Mouse (Mus musculus) liver, adult 2 months (tissue): ENCODE data around the gene Vtn.

ENCODE experiments used
- CTCF ChIP-seq: fragments of 200-500 bp; IDR thresholded peaks from 2 replicates; pipeline ENCODE4 v1.5.1; 2011; ENCODE audit warnings: low read depth, low read length, control low read depth
- POLR2A ChIP-seq: fragments of 200-500 bp; IDR thresholded peaks from 2 replicates; pipeline ENCODE4 v1.6.1; 2011; ENCODE audit warnings: low read length, control low read depth; ENCODE audit not compliant: insufficient read depth; ENCODE audit errors: extremely low read depth

- no peak for TF ChIP-seq CTCF
- no peak for TF ChIP-seq POLR2A
Observed at GRCm38 (mm10) chr11:78534516-78534915, 35.6 kb downstream of the Vtn start.
